Mouse (Mus musculus): ENCODE results near the gene Mdm2.

- TF ChIP-seq GATA1 (IDR thresholded peaks at IDR 0.05; ENCODE audit: low read length) (no peak), TAL1 (IDR thresholded peaks at IDR 0.05; ENCODE audit: low read length) (no peak)
These were observed 46.7 kb upstream of the Mdm2 start for GRCm38 (mm10) chr10:117757259-117757658.

Measured in erythroblast, embryonic 14.5 days (primary cell).